Mouse (Mus musculus): ENCODE results near the gene Slc17a8. TPM values are rescaled to one million over a fixed set of nuclear protein-coding genes. Genes with fewer than 3 reads are reported as not detected.
"Not testable (repeated sequence)": the region's sequence is repeated elsewhere in the genome, so short reads cannot be mapped to it uniquely, and the experiment has no call there.

Gene Slc17a8
- 0.01 TPM for polyA plus RNA-seq (2012; fragmentation: generic; extraction: Trizol)
- long read RNA-seq, experiment 1, result 0 reads
- long read RNA-seq, experiment 2, result 0 reads

- no peak within 1 kb of the TSS for H3ac ChIP-seq (ENCODE audit: control insufficient read depth, insufficient read length, low read depth)
- H3K79me2 ChIP-seq (ENCODE audit: control insufficient read depth, insufficient read depth), result no peaks in the 10 kb centered on the region
- H3K4me3 ChIP-seq (ENCODE audit: insufficient read depth, poor library complexity, severe bottlenecking), result no peak within 1 kb of the TSS
- H3K79me3 ChIP-seq (ENCODE audit: low read depth), result no peaks in the 10 kb centered on the region
- TF ChIP-seq MYOD1 (IDR thresholded peaks at IDR 0.05; ENCODE audit: control insufficient read depth, insufficient read length, low read depth), result no peak
- TF ChIP-seq USF1 (IDR thresholded peaks at IDR 0.05; ENCODE audit: low read depth), result no peak
- TF ChIP-seq MYOG (IDR thresholded peaks at IDR 0.05; ENCODE audit: control insufficient read depth, extremely low read depth, insufficient read length), result no peak
- no peak for TF ChIP-seq CTCF (IDR thresholded peaks at IDR 0.05; ENCODE audit: control insufficient read depth, insufficient read depth, insufficient read length)
- no peak for TF ChIP-seq FOSL1 (IDR thresholded peaks at IDR 0.05; ENCODE audit: insufficient read depth, low read length, poor library complexity, severe bottlenecking)
- no peak for TF ChIP-seq CEBPB (IDR thresholded peaks at IDR 0.05; ENCODE audit: low read depth)
- no peak for TF ChIP-seq MAX (IDR thresholded peaks at IDR 0.05)
- H3K27me3 ChIP-seq (ENCODE audit: control insufficient read depth, insufficient read depth, insufficient read length), result no peaks in the 10 kb centered on the region
- no peaks in the 10 kb centered on the region for H3K36me3 ChIP-seq (ENCODE audit: control insufficient read depth, insufficient read depth)
Measured at GRCm38 (mm10) chr10:89621129-89621528, at the start of gene Slc17a8. TSS of gene Slc17a8 (minus strand) at chr10:89621253.

DNA sequence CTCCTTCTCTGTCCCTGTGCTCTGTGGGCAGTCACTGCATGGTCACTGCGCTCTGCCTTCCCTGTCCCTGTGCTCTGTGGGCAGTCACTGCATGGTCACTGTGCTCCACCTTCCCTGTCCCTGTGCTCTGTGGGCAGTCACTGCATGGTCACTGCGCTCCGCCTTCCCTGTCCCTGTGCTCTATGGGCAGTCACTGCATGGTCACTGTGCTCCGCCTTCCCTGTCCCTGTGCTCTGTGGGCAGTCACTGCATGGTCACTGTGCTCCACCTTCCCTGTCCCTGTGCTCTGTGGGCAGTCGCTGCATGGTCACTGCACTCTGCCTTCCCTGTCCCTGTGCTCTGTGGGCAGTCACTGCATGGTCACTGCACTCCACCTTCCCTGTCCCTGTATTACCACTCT, 49.3 kb upstream of the Slc17a8 start:
- Histone ChIP-seq H3K79me2 (ENCODE audit: control insufficient read depth, insufficient read depth) (peaks cover 29% of the 10 kb centered on the region), H3K36me3 (ENCODE audit: control insufficient read depth, insufficient read depth) (peaks cover 25% of the 10 kb centered on the region)
- H3K79me3 ChIP-seq (ENCODE audit: low read depth); H3K4me3 ChIP-seq (ENCODE audit: insufficient read depth, poor library complexity, severe bottlenecking); H3K27me3 ChIP-seq (ENCODE audit: control insufficient read depth, insufficient read depth, insufficient read length); H3ac ChIP-seq (ENCODE audit: control insufficient read depth, insufficient read length, low read depth): not testable (repeated sequence)

GRCm38 (mm10) chr10:89667571-89667970, 46.5 kb upstream of the Slc17a8 start:
- Histone ChIP-seq H3ac (ENCODE audit: control insufficient read depth, insufficient read length, low read depth) (no peak overlapping the region), H3K4me3 (ENCODE audit: insufficient read depth, poor library complexity, severe bottlenecking) (no peak overlapping the region), H3K79me3 (ENCODE audit: low read depth) (no peaks in the 10 kb centered on the region), H3K36me3 (ENCODE audit: control insufficient read depth, insufficient read depth) (peaks cover 23% of the 10 kb centered on the region), H3K79me2 (ENCODE audit: control insufficient read depth, insufficient read depth) (peaks cover 15% of the 10 kb centered on the region), H3K27me3 (ENCODE audit: control insufficient read depth, insufficient read depth, insufficient read length) (no peaks in the 10 kb centered on the region)
- no peak for TF ChIP-seq MYOD1 (IDR thresholded peaks at IDR 0.05; ENCODE audit: control insufficient read depth, insufficient read length, low read depth)
- no peak for TF ChIP-seq CTCF (IDR thresholded peaks at IDR 0.05; ENCODE audit: control insufficient read depth, insufficient read depth, insufficient read length)
- TF ChIP-seq MYOG (IDR thresholded peaks at IDR 0.05; ENCODE audit: control insufficient read depth, extremely low read depth, insufficient read length), result no peak
- TF ChIP-seq CEBPB (IDR thresholded peaks at IDR 0.05; ENCODE audit: low read depth), result no peak
- no peak for TF ChIP-seq MAX (IDR thresholded peaks at IDR 0.05)
- TF ChIP-seq FOSL1 (IDR thresholded peaks at IDR 0.05; ENCODE audit: insufficient read depth, low read length, poor library complexity, severe bottlenecking), result no peak
- TF ChIP-seq USF1 (IDR thresholded peaks at IDR 0.05; ENCODE audit: low read depth), result no peak

DNA sequence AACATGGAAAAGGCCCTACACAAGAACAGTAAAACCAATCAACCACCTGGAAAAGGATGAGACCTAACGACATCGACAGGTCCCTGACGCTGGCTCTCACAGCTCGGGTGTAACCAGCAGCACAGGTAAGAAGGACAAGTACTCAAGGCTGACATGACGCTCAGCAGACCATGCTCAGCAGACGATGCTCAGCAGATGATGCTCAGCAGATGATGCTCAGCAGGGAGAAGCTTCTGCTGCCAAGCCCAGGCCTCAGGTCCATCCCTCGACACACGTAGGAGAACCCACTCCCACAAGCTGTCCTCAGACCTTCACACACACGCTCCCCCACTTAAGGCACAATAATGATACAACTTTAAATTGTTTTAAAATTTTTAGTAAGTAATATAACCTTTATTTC, 44.6 kb upstream of the Slc17a8 start:
- TF ChIP-seq FOSL1 (IDR thresholded peaks at IDR 0.05; ENCODE audit: insufficient read depth, low read length, poor library complexity, severe bottlenecking), result no peak
- no peak for TF ChIP-seq MYOD1 (IDR thresholded peaks at IDR 0.05; ENCODE audit: control insufficient read depth, insufficient read length, low read depth)
- no peak for TF ChIP-seq MAX (IDR thresholded peaks at IDR 0.05)
- TF ChIP-seq CTCF (IDR thresholded peaks at IDR 0.05; ENCODE audit: control insufficient read depth, insufficient read depth, insufficient read length), result no peak
- no peak for TF ChIP-seq USF1 (IDR thresholded peaks at IDR 0.05; ENCODE audit: low read depth)
- TF ChIP-seq CEBPB (IDR thresholded peaks at IDR 0.05; ENCODE audit: low read depth), result no peak
- no peak for TF ChIP-seq MYOG (IDR thresholded peaks at IDR 0.05; ENCODE audit: control insufficient read depth, extremely low read depth, insufficient read length)
- peaks cover 23% of the 10 kb centered on the region for H3K36me3 ChIP-seq (ENCODE audit: control insufficient read depth, insufficient read depth)
- H3K27me3 ChIP-seq (ENCODE audit: control insufficient read depth, insufficient read depth, insufficient read length), result no peaks in the 10 kb centered on the region
- peaks cover 8% of the 10 kb centered on the region for H3K79me2 ChIP-seq (ENCODE audit: control insufficient read depth, insufficient read depth)
- H3ac ChIP-seq (ENCODE audit: control insufficient read depth, insufficient read length, low read depth), result no peak overlapping the region
- H3K4me3 ChIP-seq (ENCODE audit: insufficient read depth, poor library complexity, severe bottlenecking), result no peak overlapping the region
- H3K79me3 ChIP-seq (ENCODE audit: low read depth), result no peaks in the 10 kb centered on the region

GRCm38 (mm10) chr10:89664977-89665645, 44.1 kb upstream of the Slc17a8 start:
- TF ChIP-seq FOSL1 (IDR thresholded peaks at IDR 0.05; ENCODE audit: insufficient read depth, low read length, poor library complexity, severe bottlenecking), result no peak
- no peak overlapping the region for H3ac ChIP-seq (ENCODE audit: control insufficient read depth, insufficient read length, low read depth)
- H3K36me3 ChIP-seq (ENCODE audit: control insufficient read depth, insufficient read depth), result peaks cover 23% of the 10 kb centered on the region
- H3K79me3 ChIP-seq (ENCODE audit: low read depth), result no peaks in the 10 kb centered on the region
- peaks cover 8% of the 10 kb centered on the region for H3K79me2 ChIP-seq (ENCODE audit: control insufficient read depth, insufficient read depth)
- no peaks in the 10 kb centered on the region for H3K27me3 ChIP-seq (ENCODE audit: control insufficient read depth, insufficient read depth, insufficient read length)
- H3K4me3 ChIP-seq (ENCODE audit: insufficient read depth, poor library complexity, severe bottlenecking), result no peak overlapping the region

GRCm38 (mm10) chr10:89656366-89656765, 35.3 kb upstream of the Slc17a8 start:
- Histone ChIP-seq H3K27me3 (ENCODE audit: control insufficient read depth, insufficient read depth, insufficient read length) (no peaks in the 10 kb centered on the region), H3K36me3 (ENCODE audit: control insufficient read depth, insufficient read depth) (peaks cover 62% of the 10 kb centered on the region), H3K79me3 (ENCODE audit: low read depth) (no peaks in the 10 kb centered on the region), H3ac (ENCODE audit: control insufficient read depth, insufficient read length, low read depth) (no peak overlapping the region), H3K4me3 (ENCODE audit: insufficient read depth, poor library complexity, severe bottlenecking) (no peak overlapping the region), H3K79me2 (ENCODE audit: control insufficient read depth, insufficient read depth) (no peaks in the 10 kb centered on the region)
- no peak for TF ChIP-seq MYOG (IDR thresholded peaks at IDR 0.05; ENCODE audit: control insufficient read depth, extremely low read depth, insufficient read length)
- TF ChIP-seq CEBPB (IDR thresholded peaks at IDR 0.05; ENCODE audit: low read depth), result no peak
- no peak for TF ChIP-seq MAX (IDR thresholded peaks at IDR 0.05)
- no peak for TF ChIP-seq MYOD1 (IDR thresholded peaks at IDR 0.05; ENCODE audit: control insufficient read depth, insufficient read length, low read depth)
- TF ChIP-seq CTCF (IDR thresholded peaks at IDR 0.05; ENCODE audit: control insufficient read depth, insufficient read depth, insufficient read length), result no peak
- TF ChIP-seq FOSL1 (IDR thresholded peaks at IDR 0.05; ENCODE audit: insufficient read depth, low read length, poor library complexity, severe bottlenecking), result no peak
- TF ChIP-seq USF1 (IDR thresholded peaks at IDR 0.05; ENCODE audit: low read depth), result no peak
